Mouse (Mus musculus): ENCODE data around the gene Odf2.

- no peak for TF ChIP-seq POLR2A (IDR thresholded peaks at IDR 0.05; ENCODE audit: borderline replicate concordance, insufficient read depth, low read length)
- TF ChIP-seq CTCF (IDR thresholded peaks at IDR 0.05; ENCODE audit: borderline replicate concordance, insufficient read depth, low read depth, low read length): no peak
Observed at GRCm38 (mm10) chr2:29961246-29961645, 72.2 kb downstream of the Odf2 start.

Measured in cerebellum, adult 2 months (tissue).